In the genomic region with DNA sequence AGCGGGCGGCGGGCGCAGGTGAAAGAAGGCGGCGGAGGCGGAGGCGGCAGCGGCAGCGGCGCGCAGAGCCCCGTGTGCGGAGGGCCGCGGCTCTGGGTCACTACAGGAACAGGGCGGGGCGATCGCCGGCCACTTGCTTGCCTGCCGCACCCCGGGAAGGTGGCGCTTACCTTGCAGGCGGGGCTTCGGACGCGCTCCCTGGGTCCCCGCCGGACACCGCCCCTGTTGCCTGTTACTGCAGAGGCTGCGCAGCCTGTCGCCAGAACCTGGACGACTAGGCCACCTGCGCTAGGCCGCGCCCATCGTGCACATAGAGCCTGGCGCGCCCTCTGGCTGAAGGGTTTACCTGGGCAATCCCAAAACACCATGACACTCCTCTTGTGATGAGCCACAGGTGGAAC, we compare ENCODE assay signal across 10 mouse cellular contexts. TPM values are rescaled to one million over a fixed set of nuclear protein-coding genes. Genes with fewer than 3 reads are reported as not detected.
A peak's percentile ranks its signal among the peaks of the same experiment; 100 is the strongest.
DNase-seq lines count a peak whose midpoint lies in the region; ATAC-seq and TF ChIP-seq lines count a peak whose summit lies in the region.
"Had no signal": no experiment of that assay in that cellular context is flagged by ENCODE, and none has a peak within 500 bp of the region (broad histone marks: within the 10 kb centered on the region; RNA-seq: fewer than 3 reads in every experiment).

A gene (minus strand): TSS at position 21 of the 401 bp plus-strand sequence.

- intact Hi-C loops in left cerebral cortex, adult 2 months (cut with DNase I) = no loop called here
- intact Hi-C loops in left cerebral cortex, postnatal 36 days (cut with DNase I) = no loop called here
- intact Hi-C loops in heart, postnatal 36 days (cut with DNase I) = no loop called here

- peak in 1 of 2 experiments; percentile 26 for DNase-seq in left cerebral cortex, adult 2 months (ENCODE audit: extremely low spot score in 1 of 2, low spot score in 2 of 2)
- no peak for DNase-seq in left cerebral cortex, postnatal 36 days (ENCODE audit: low spot score in 2 of 2)
- peak; percentile 36 for DNase-seq in embryonic facial prominence, embryonic 11.5 days (ENCODE audit: low spot score)
- DNase-seq in heart, postnatal 36 days = peak; percentile 46 to 51
- DNase-seq in large intestine, adult 2 months (ENCODE audit: low read depth, low spot score) = peak; percentile 75
- DNase-seq in midbrain, embryonic 10.5 days (ENCODE audit: low spot score) = no peak
- DNase-seq in testis, postnatal 10 days (ENCODE audit: low spot score) = peak; percentile 58
- no peak for DNase-seq in layer of hippocampus, adult 9-10 months (ENCODE audit: low spot score)

- H3K27me3 ChIP-seq in embryonic facial prominence, embryonic 11.5 days (ENCODE audit: control insufficient read depth, insufficient read depth, low read length) = peaks cover 40% of the 10 kb centered on the region
- H3K27me3 ChIP-seq in midbrain, embryonic 10.5 days (ENCODE audit: low read depth, poor library complexity, severe bottlenecking) = peaks cover 79% of the 10 kb centered on the region

- H3K27ac ChIP-seq in left cerebral cortex, adult 2 months = no peak within 1 kb of the TSS
- H3K27ac ChIP-seq in embryonic facial prominence, embryonic 11.5 days (replicated peaks; ENCODE audit: low read depth, low read length) = no peak within 1 kb of the TSS
- H3K27ac ChIP-seq in midbrain, embryonic 10.5 days (replicated peaks) = no peak within 1 kb of the TSS

- H3K4me3 ChIP-seq in left cerebral cortex, adult 2 months = peak within 1 kb of the TSS; percentile 49
- H3K4me3 ChIP-seq in embryonic facial prominence, embryonic 11.5 days (ENCODE audit: low read depth, low read length) = peak within 1 kb of the TSS; percentile 31
- H3K4me3 ChIP-seq in midbrain, embryonic 10.5 days = peak within 1 kb of the TSS; percentile 50
- H3K4me3 ChIP-seq: myocyte had no signal

- 1% methylated on average over 38 of the region's 39 CpGs for WGBS in embryonic facial prominence, embryonic 11.5 days
- under 1% methylated on average over 38 of the region's 39 CpGs for WGBS in large intestine, adult 2 months
- WGBS in midbrain, embryonic 10.5 days = under 1% methylated on average over 39 of the region's 39 CpGs

- peaks cover 3% of the 10 kb centered on the region for H3K4me1 ChIP-seq in embryonic facial prominence, embryonic 11.5 days (ENCODE audit: control insufficient read depth, insufficient read depth, low read length)
- H3K4me1 ChIP-seq in midbrain, embryonic 10.5 days = peaks cover 25% of the 10 kb centered on the region

- peak within 1 kb of the TSS; percentile 41 for H3K4me2 ChIP-seq in embryonic facial prominence, embryonic 11.5 days (ENCODE audit: low read depth, low read length)

- H3K36me3 ChIP-seq in embryonic facial prominence, embryonic 11.5 days (replicated peaks; ENCODE audit: control insufficient read depth, insufficient read depth, low read depth, low read length) = no peaks in the 10 kb centered on the region
- no peaks in the 10 kb centered on the region for H3K36me3 ChIP-seq in midbrain, embryonic 10.5 days

- no peak within 1 kb of the TSS for H3K9ac ChIP-seq in embryonic facial prominence, embryonic 11.5 days (replicated peaks; ENCODE audit: low read length)

- H3K9me3 ChIP-seq in embryonic facial prominence, embryonic 11.5 days (replicated peaks; ENCODE audit: control insufficient read depth, low read length) = no peaks in the 10 kb centered on the region
- no peaks in the 10 kb centered on the region for H3K9me3 ChIP-seq in midbrain, embryonic 10.5 days (replicated peaks)

- no peak; the same call in 1 of the 2 replicates for TF ChIP-seq CTCF in left cerebral cortex, adult 2 months (IDR thresholded peaks at IDR 0.05)

- ATAC-seq in embryonic facial prominence, embryonic 11.5 days (replicated peaks; ENCODE audit: insufficient number of reproducible peaks, low FRiP score, low TSS enrichment, low read depth) = peak; percentile 54; the same call in 1 of the 2 replicates

RNA-seq across cellular contexts. Expression of the gene that starts here (rescaled TPM):
- 1 to 10 TPM in 1 of 2 experiments, under 1 TPM in 1; 1.00 to 1.4 TPM for total RNA-seq in left cerebral cortex, adult 2 months (2021)
- total RNA-seq in left cerebral cortex, postnatal 36 days (2021) = under 1 TPM; 0.44 to 0.66 TPM
- polyA plus RNA-seq in embryonic facial prominence, embryonic 11.5 days (2014; fragmentation: Nextera tagmentation; extraction: Ambion mirVana) = 1.6 and 2.0 TPM in 2 replicates
- total RNA-seq in heart, postnatal 36 days (2021) = 1 to 10 TPM; 4.9 to 6.7 TPM
- polyA plus RNA-seq in large intestine, adult 2 months (2012; rRNA removed) = 0.81 and 0.86 TPM in 2 replicates
- 0.68 and 0.82 TPM in 2 replicates for polyA plus RNA-seq in midbrain, embryonic 10.5 days (2016; fragmentation: Nextera tagmentation; extraction: Ambion mirVana)
- total RNA-seq: MEL had no signal

Comparison
In these comparisons a context has a peak if more than half of its experiments do, and no peak if none do; other contexts are left out.
1. Peak in DNase-seq in large intestine, adult 2 months; RNA of the gene not detected or under 1 TPM.
2. DNase-seq: peak in embryonic facial prominence, embryonic 11.5 days (single experiment), heart, postnatal 36 days (2 of 2) and testis, postnatal 10 days (single experiment); none in left cerebral cortex, postnatal 36 days (0 of 2), midbrain, embryonic 10.5 days (single experiment) and layer of hippocampus, adult 9-10 months (single experiment).
3. Peak in every context shown above with its lines, with median percentiles within 50 percentile points of each other: H3K4me3 ChIP-seq.